Mouse (Mus musculus) spleen, adult 2 months (tissue): ENCODE results near the gene Zfp346.

ENCODE experiments used
- CTCF ChIP-seq: fragments of 200-500 bp; IDR thresholded peaks from 2 replicates; pipeline ENCODE4 v1.5.1; 2011; ENCODE audit warnings: mild to moderate bottlenecking, inconsistent platforms; ENCODE audit not compliant: insufficient read depth, insufficient read length, insufficient replicate concordance; ENCODE audit errors: extremely low read depth
- POLR2A ChIP-seq: fragments of 200-500 bp; IDR thresholded peaks from 2 replicates; pipeline ENCODE4 v1.6.1; 2011; ENCODE audit warnings: low read depth, low read length, inconsistent platforms

- TF ChIP-seq POLR2A, result peak; percentile 61
- peak; percentile 32; the same call in 1 of the 2 replicates for TF ChIP-seq CTCF
Measured at GRCm38 (mm10) chr13:55099726-55100478, 5.2 kb upstream of the Zfp346 start, which contains the start of gene Uimc1.
